Mouse (Mus musculus) CH12.LX (cell line): Measurements from ENCODE around the gene Helb. TPM values are rescaled to one million over a fixed set of nuclear protein-coding genes. Genes with fewer than 3 reads are reported as not detected.

Experiments
- DNase-seq: peaks from one replicate; pipeline ENCODE4 v3.0.0-alpha.2; 2013; ENCODE audit errors: extremely low read depth
- H3K27ac ChIP-seq: 2 replicates; pipeline ENCODE4 v1.5.1; 2012; ENCODE audit warnings: low read depth, mild to moderate bottlenecking, control low read depth, moderate library complexity; ENCODE audit not compliant: insufficient read depth
- H3K27me3 ChIP-seq: replicated peaks from 2 replicates; pipeline ENCODE3; 2012; ENCODE audit warnings: inconsistent platforms
- H3K36me3 ChIP-seq, 2 experiments: replicated peaks in 1 of 2; 2 replicates each; pipeline versions ENCODE3 to v1.6.1; 2012; ENCODE audit warnings: inconsistent platforms in 1 of 2, low read length in 1 of 2, mild to moderate bottlenecking in 1 of 2, mixed read lengths in 1 of 2, moderate library complexity in 1 of 2; ENCODE audit not compliant: control insufficient read depth in 1 of 2, insufficient read depth in 1 of 2
- H3K4me1 ChIP-seq, 2 experiments: 2 replicates each; pipeline ENCODE4 v1.6.1; 2012; ENCODE audit warnings: inconsistent platforms in 1 of 2, moderate library complexity in 1 of 2; ENCODE audit not compliant: insufficient read depth in 2 of 2, control insufficient read depth in 1 of 2
- H3K4me2 ChIP-seq: 2 replicates; pipeline ENCODE4 v1.6.1; 2012; ENCODE audit warnings: low read depth, mild to moderate bottlenecking, control low read depth; ENCODE audit not compliant: poor library complexity, insufficient read depth, severe bottlenecking
- H3K4me3 ChIP-seq, 3 experiments: fragments of 150-350 bp in 1 of 3; sonication (generic) in 1 of 3; replicated peaks in 1 of 3; 2 replicates each; pipeline versions ENCODE3 to v1.5.1; 2011 to 2012; ENCODE audit warnings: low read depth in 2 of 3, low read length in 2 of 3, mild to moderate bottlenecking in 2 of 3, moderate library complexity in 2 of 3, control low read depth in 1 of 3, improper control_type of control experiment in 1 of 3, inconsistent platforms in 1 of 3, mixed read lengths in 1 of 3; ENCODE audit not compliant: poor library complexity in 1 of 3
- H3K79me2 ChIP-seq: replicated peaks from 2 replicates; pipeline ENCODE4 v1.6.1; 2012; ENCODE audit warnings: mild to moderate bottlenecking, moderate library complexity; ENCODE audit not compliant: control insufficient read depth, poor library complexity, insufficient read depth, severe bottlenecking; ENCODE audit errors: extremely low read depth
- H3K9ac ChIP-seq: 2 replicates; pipeline ENCODE4 v1.6.1; 2012; ENCODE audit warnings: low read depth, mild to moderate bottlenecking, control low read depth, moderate library complexity; ENCODE audit not compliant: insufficient read depth
- H3K9me3 ChIP-seq: replicated peaks from 2 replicates; pipeline ENCODE3; 2012; ENCODE audit warnings: low read length, inconsistent platforms, mixed read lengths
- CHD2 ChIP-seq: IDR thresholded peaks from 2 replicates; pipeline ENCODE4 v1.6.1; 2011; ENCODE audit warnings: low read length, improper control_type of control experiment
- CTCF ChIP-seq, 2 experiments: IDR thresholded peaks in 1 of 2; conservative IDR thresholded peaks in 1 of 2; 2 replicates each; pipeline ENCODE4 v1.5.1; 2011 to 2012; ENCODE audit warnings: low read depth in 2 of 2, low read length in 2 of 2, improper control_type of control experiment in 1 of 2, inconsistent platforms in 1 of 2, mild to moderate bottlenecking in 1 of 2, moderate library complexity in 1 of 2
- HCFC1 ChIP-seq: IDR thresholded peaks from 2 replicates; pipeline ENCODE4 v1.6.1; 2012; ENCODE audit warnings: low read depth, mild to moderate bottlenecking, inconsistent platforms, low read length, improper control_type of control experiment
- IRF4 ChIP-seq: IDR thresholded peaks from 2 replicates; pipeline ENCODE4 v1.6.1; 2014; ENCODE audit warnings: low read depth, mild to moderate bottlenecking, inconsistent platforms, low read length, improper control_type of control experiment
- JUN ChIP-seq: IDR thresholded peaks from 2 replicates; pipeline ENCODE4 v1.6.1; 2011; ENCODE audit warnings: low read depth, mild to moderate bottlenecking, low read length, improper control_type of control experiment, moderate library complexity; ENCODE audit not compliant: insufficient read depth
- KAT2A ChIP-seq: IDR thresholded peaks from 2 replicates; pipeline ENCODE4 v1.6.1; 2012; ENCODE audit warnings: low read length, improper control_type of control experiment, inconsistent platforms; ENCODE audit not compliant: insufficient replicate concordance
- MAX ChIP-seq: IDR thresholded peaks from 2 replicates; pipeline ENCODE4 v1.6.1; 2011; ENCODE audit warnings: low read length, improper control_type of control experiment
- MXI1 ChIP-seq: IDR thresholded peaks from 2 replicates; pipeline ENCODE4 v1.6.1; 2011; ENCODE audit warnings: mild to moderate bottlenecking, low read depth, low read length, improper control_type of control experiment
- MYC ChIP-seq: IDR thresholded peaks from 2 replicates; pipeline ENCODE4 v1.6.1; 2011; ENCODE audit warnings: low read depth, mild to moderate bottlenecking, improper control_type of control experiment, low read length
- NELFE ChIP-seq: IDR thresholded peaks from 2 replicates; pipeline ENCODE4 v1.6.1; 2011; ENCODE audit warnings: low read depth, low read length, improper control_type of control experiment
- PAX5 ChIP-seq: IDR thresholded peaks from 2 replicates; pipeline ENCODE4 v1.6.1; 2012; ENCODE audit warnings: low read length, inconsistent platforms, mixed read lengths
- POLR2A ChIP-seq: IDR thresholded peaks from 2 replicates; pipeline ENCODE4 v1.6.1; 2011; ENCODE audit warnings: low read depth, mild to moderate bottlenecking, improper control_type of control experiment, low read length
- SIN3A ChIP-seq: IDR thresholded peaks from 2 replicates; pipeline ENCODE4 v1.6.1; 2012; ENCODE audit warnings: low read length, improper control_type of control experiment, inconsistent platforms
- SMC3 ChIP-seq: IDR thresholded peaks from 2 replicates; pipeline ENCODE4 v1.6.1; 2011; ENCODE audit warnings: low read depth, low read length, improper control_type of control experiment
- TCF12 ChIP-seq: IDR thresholded peaks from 2 replicates; pipeline ENCODE4 v1.6.1; 2014; ENCODE audit warnings: low read depth, mild to moderate bottlenecking, inconsistent platforms, low read length, improper control_type of control experiment
- USF1 ChIP-seq: IDR thresholded peaks from 2 replicates; pipeline ENCODE4 v1.6.1; 2014; ENCODE audit warnings: low read depth, mild to moderate bottlenecking, inconsistent platforms, low read length, improper control_type of control experiment
- ZKSCAN1 ChIP-seq: IDR thresholded peaks from 2 replicates; pipeline ENCODE4 v1.6.1; 2012; ENCODE audit warnings: low read depth, inconsistent platforms, low read length, improper control_type of control experiment, borderline replicate concordance
- ZNF384 ChIP-seq: IDR thresholded peaks from 2 replicates; pipeline ENCODE4 v1.6.1; 2012; ENCODE audit warnings: low read depth, low read length, improper control_type of control experiment, inconsistent platforms
- dilution Hi-C: fragments of 300-500 bp; cut with MboI; formaldehyde crosslinking; loops from 2 replicates; pipeline ENCODE4 v1.14.3; 2020; ENCODE audit warnings: low sequenced_read_pairs; ENCODE audit not compliant: extremely low pct_unique_long_range_greater_than_20kb, extremely low pct_ligation_motif_present
- in situ Hi-C: fragments of 300-500 bp; cut with MboI; formaldehyde crosslinking; loops from 3 replicates; pipeline ENCODE4 v1.14.3; 2019; ENCODE audit warnings: low sequenced_read_pairs, low pct_ligation_motif_present, low pct_unique_long_range_greater_than_20kb, mixed read lengths
- polyA plus RNA-seq: library from polyadenylated mRNA; unstranded; fragments of >175 nt; gene quantifications from 2 replicates; pipeline ENCODE4 v1.2.1, GENCODE M21; 2012; ENCODE audit warnings: low read depth; ENCODE audit not compliant: insufficient read length
- total RNA-seq, 2 experiments: library from RNA; depleted of rRNA; stranded (reverse); fragments of 300-350 nt in 1 of 2; fragments of >200 nt in 1 of 2; gene quantifications; 2 replicates each; pipeline ENCODE4 v1.2.3; 2012 to 2014

The Helb gene
- total and polyA plus RNA-seq, 3 experiments = 15.6 to 22.0 (median 16.4) TPM

DNA sequence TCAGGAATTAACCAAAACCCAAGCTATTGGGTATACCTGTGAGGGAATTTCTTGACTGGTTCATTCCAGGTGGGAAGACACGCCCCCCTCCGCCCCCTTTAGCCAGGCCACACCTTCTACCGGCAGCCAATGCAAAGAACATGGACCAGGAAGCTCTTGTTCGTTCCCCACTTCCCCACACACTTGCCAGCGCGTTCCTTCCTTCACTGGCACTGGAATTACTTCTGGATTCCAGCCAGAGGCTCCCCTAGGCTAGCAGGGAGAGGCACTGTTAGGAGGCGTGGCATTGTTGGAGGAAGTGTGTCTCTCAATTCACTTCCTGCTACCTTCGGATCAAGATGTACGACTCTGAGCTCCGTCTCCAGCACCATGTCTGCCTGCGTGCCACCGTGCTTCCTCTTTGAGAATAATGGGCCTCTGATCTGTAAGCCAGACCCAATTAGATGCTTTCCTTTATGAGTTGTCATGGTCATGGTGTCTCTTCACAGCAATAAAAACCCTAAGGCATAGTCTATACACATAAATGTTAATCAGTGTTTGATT is 23.3 kb upstream of the Helb start:
- in situ Hi-C loops = no loop called here
- Histone ChIP-seq H3K4me1 (peaks cover 0 to 4% of the 10 kb centered on the region in 2 experiments; a peak in 2 of 4 replicates), H3K9me3 (no peaks in the 10 kb centered on the region), H3K36me3 (no peaks in the 10 kb centered on the region), H3K9ac (no peak overlapping the region), H3K79me2 (no peaks in the 10 kb centered on the region), H3K27me3 (no peaks in the 10 kb centered on the region), H3K27ac (no peak overlapping the region), H3K4me2 (no peak overlapping the region), H3K4me3 (no peak overlapping the region)
- no peak for DNase-seq
- dilution Hi-C loops = no loop called here
- TF ChIP-seq ZNF384 (no peak), KAT2A (no peak), MXI1 (no peak), ZKSCAN1 (no peak), CTCF (conservative IDR thresholded peaks at IDR 0.05 in 1 of 2, IDR thresholded peaks at IDR 0.05 in 1 of 2; ENCODE audit: low read depth in 2 of 2, low read length in 2 of 2) (no peak), MAX (no peak), IRF4 (no peak), NELFE (no peak), CHD2 (no peak), USF1 (no peak), SMC3 (no peak), PAX5 (no peak), TCF12 (no peak), HCFC1 (no peak), MYC (no peak), JUN (no peak)

DNA sequence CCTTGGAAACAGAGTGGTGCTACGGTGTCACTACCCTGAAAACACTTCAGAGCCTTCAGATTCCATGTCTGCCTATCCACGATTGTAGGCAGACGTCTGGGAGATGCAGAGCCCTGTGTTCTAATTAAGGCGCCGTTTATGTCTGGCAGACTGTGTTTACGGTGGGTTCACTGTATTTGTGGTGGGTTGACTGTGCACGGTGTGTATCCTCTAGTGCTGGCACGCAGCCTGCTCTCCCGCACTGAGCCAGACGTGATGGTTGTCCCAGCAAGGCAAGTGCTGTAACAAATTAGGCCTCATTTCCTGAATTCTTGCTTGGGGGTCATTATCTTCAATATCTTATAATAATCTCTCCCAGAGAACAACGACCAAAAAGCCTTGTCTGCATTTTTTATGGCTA is 20.9 kb upstream of the Helb start:
- dilution Hi-C loops = no loop called here
- Histone ChIP-seq H3K79me2 (no peaks in the 10 kb centered on the region), H3K36me3 (no peaks in the 10 kb centered on the region), H3K27ac (no peak overlapping the region), H3K4me3 (no peak overlapping the region), H3K9me3 (no peaks in the 10 kb centered on the region), H3K9ac (no peak overlapping the region), H3K27me3 (no peaks in the 10 kb centered on the region), H3K4me1 (peaks cover 0 to 4% of the 10 kb centered on the region in 2 experiments; a peak in 2 of 4 replicates), H3K4me2 (no peak overlapping the region)
- in situ Hi-C loops = no loop called here
- no peak for DNase-seq
- TF ChIP-seq SIN3A (no peak), POLR2A (no peak), ZKSCAN1 (no peak)
